Mouse (Mus musculus): ENCODE results near the gene Ppm1l. TPM values are rescaled to one million over a fixed set of nuclear protein-coding genes. Genes with fewer than 3 reads are reported as not detected.
"Not testable (repeated sequence)": the region's sequence is repeated elsewhere in the genome, so short reads cannot be mapped to it uniquely, and the experiment has no call there.

The Ppm1l gene
- polyA plus RNA-seq, 1 experiment from 2014 or later: 4.8 TPM

DNA sequence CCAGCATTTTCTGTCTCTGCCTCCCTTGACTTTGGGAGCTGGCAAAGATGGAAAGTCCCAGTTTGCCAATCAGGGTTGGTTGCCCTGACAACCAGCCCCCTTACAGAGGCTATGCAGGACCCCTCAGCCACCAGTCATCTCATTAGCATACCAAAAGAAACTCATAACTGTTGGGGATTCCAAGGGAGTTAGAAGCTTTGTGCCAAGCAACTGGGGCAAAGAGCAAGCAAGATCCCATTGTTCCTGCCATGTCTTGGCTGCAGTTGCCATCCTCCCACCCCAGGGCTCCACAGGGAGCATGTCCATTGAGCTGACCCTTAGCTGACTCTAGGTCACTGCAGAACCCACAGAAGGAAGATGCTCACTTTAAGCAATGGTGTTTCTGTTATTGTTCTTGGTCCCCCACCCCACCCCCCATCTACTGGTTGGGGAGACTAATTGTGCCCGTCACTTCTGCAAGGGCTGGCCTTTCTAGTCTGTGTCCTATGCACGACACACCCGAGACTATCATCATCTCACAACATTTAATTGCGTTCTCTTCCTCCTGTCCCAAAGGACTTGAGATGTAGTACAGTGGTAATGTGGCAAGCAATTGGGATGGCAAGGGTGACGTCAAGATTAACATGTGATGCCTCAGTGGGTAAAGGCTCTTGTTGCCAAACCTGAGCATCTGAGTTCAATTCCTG, 89.7 kb downstream of the Ppm1l start:
- no peaks in the 10 kb centered on the region for H3K9me3 ChIP-seq (replicated peaks)
- H3K4me2 ChIP-seq: no peak overlapping the region
- H3K4me1 ChIP-seq (replicated peaks): no peaks in the 10 kb centered on the region
- H3K36me3 ChIP-seq (replicated peaks): no peaks in the 10 kb centered on the region
- no peaks in the 10 kb centered on the region for H3K27me3 ChIP-seq
- H3K27ac ChIP-seq (replicated peaks): no peak overlapping the region
- ATAC-seq (ENCODE audit: insufficient read depth): no peak
- H3K4me3 ChIP-seq (replicated peaks): no peak overlapping the region
- no peak overlapping the region for H3K9ac ChIP-seq
- 77% methylated on average over 5 of the region's 5 CpGs for WGBS (ENCODE audit: insufficient replicate concordance)

DNA sequence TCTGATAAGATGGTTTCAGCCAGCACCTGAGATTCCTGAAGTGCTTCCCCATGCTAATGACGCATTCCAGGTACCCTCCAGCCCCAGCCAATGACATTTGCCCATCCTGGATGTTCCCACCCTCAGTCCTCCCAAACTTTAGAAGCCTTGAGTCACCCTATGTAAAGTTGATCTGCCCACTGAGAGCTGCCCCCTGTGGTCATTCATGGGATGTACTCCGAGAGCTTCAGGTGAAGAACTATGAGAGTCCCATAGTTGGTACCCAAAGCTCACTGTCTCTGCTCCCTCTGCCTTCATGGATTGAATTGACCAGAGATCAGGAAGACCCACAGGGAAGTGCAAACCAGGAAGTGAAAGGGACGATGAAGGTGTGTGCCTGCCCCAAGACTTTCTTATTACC, 91.4 kb downstream of the Ppm1l start:
- 65% methylated on average over 3 of the region's 3 CpGs for WGBS (ENCODE audit: insufficient replicate concordance)
- Histone ChIP-seq H3K9ac (no peak overlapping the region), H3K4me2 (no peak overlapping the region), H3K4me3 (replicated peaks) (no peak overlapping the region), H3K36me3 (replicated peaks) (no peaks in the 10 kb centered on the region), H3K4me1 (replicated peaks) (no peaks in the 10 kb centered on the region), H3K9me3 (replicated peaks) (no peaks in the 10 kb centered on the region), H3K27me3 (no peaks in the 10 kb centered on the region), H3K27ac (replicated peaks) (no peak overlapping the region)
- no peak for ATAC-seq (ENCODE audit: insufficient read depth)

DNA sequence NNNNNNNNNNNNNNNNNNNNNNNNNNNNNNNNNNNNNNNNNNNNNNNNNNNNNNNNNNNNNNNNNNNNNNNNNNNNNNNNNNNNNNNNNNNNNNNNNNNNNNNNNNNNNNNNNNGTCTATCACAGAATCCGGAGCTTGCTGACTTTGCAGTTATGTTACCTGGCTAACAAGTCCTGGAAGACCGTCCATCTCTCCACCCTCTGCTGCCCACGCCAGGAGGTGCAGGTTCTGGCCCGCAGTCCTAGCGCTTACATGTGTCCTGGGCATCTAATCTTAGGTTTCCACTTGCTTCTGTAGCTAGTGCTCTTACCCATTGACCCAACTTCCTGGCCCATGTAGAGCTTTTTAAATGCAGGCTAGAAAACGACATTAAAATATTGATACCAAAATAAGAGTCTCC, 99.5 kb downstream of the Ppm1l start:
- no peak overlapping the region for H3K9ac ChIP-seq
- H3K4me1 ChIP-seq (replicated peaks): no peaks in the 10 kb centered on the region
- ATAC-seq (ENCODE audit: insufficient read depth): no peak
- H3K27me3 ChIP-seq: no peaks in the 10 kb centered on the region
- H3K27ac ChIP-seq (replicated peaks): no peak overlapping the region
- WGBS (ENCODE audit: insufficient replicate concordance): 69% methylated on average over 6 of the region's 6 CpGs
- no peaks in the 10 kb centered on the region for H3K36me3 ChIP-seq (replicated peaks)
- no peak overlapping the region for H3K4me2 ChIP-seq
- H3K9me3 ChIP-seq (replicated peaks): no peaks in the 10 kb centered on the region
- no peak overlapping the region for H3K4me3 ChIP-seq (replicated peaks)

DNA sequence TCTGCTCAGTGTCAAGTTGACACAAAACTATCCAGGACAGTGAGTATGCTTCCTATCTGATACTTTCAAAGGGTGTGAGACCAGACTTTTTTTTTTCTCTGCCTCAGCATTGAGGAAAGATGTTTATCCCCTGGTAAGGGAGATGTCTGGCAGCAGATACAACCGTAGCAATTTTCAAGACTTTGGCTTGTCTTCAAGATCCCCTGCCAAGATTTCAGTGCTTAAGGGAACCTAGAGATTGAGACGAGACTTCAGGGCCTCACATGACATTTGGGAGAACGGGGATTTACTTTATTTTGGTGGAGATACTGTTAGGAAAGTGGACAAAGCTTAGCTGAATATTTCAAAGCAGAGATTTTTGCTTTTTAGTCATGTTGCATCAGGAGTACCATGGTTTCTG, 106.1 kb downstream of the Ppm1l start:
- H3K36me3 ChIP-seq (replicated peaks): no peaks in the 10 kb centered on the region
- no peak for ATAC-seq (ENCODE audit: insufficient read depth)
- no peak overlapping the region for H3K4me2 ChIP-seq
- no peak overlapping the region for H3K9ac ChIP-seq
- no peaks in the 10 kb centered on the region for H3K27me3 ChIP-seq
- H3K4me1 ChIP-seq (replicated peaks): no peaks in the 10 kb centered on the region
- no peak overlapping the region for H3K27ac ChIP-seq (replicated peaks)
- H3K9me3 ChIP-seq (replicated peaks): no peaks in the 10 kb centered on the region
- no peak overlapping the region for H3K4me3 ChIP-seq (replicated peaks)
- 64% methylated on average over 3 of the region's 3 CpGs for WGBS (ENCODE audit: insufficient replicate concordance)

DNA sequence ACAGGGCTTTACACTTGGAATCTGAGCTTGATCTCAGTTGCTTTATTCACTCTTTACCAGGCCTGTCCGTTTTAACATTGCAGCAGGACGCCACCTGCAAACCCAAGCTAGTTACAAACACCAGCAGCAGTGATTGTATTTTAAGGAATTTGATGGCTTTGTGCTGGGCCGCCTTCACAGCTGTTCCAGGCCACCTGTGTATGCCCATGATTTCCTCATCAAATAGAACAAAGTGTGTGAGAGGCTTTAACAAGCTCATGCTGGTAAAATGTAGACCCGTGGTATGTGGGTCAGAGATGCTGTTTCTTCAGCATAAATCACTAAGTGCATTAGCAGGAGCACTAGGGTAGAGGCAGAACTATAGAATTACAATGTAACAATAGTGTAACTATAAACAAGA, 106.7 kb downstream of the Ppm1l start:
- Histone ChIP-seq H3K27ac (replicated peaks) (no peak overlapping the region), H3K4me1 (replicated peaks) (no peaks in the 10 kb centered on the region), H3K27me3 (no peaks in the 10 kb centered on the region), H3K36me3 (replicated peaks) (no peaks in the 10 kb centered on the region), H3K4me3 (replicated peaks) (no peak overlapping the region), H3K4me2 (no peak overlapping the region), H3K9me3 (replicated peaks) (no peaks in the 10 kb centered on the region), H3K9ac (no peak overlapping the region)
- ATAC-seq (ENCODE audit: insufficient read depth): no peak
- WGBS (ENCODE audit: insufficient replicate concordance): 66% methylated on average over 4 of the region's 4 CpGs

DNA sequence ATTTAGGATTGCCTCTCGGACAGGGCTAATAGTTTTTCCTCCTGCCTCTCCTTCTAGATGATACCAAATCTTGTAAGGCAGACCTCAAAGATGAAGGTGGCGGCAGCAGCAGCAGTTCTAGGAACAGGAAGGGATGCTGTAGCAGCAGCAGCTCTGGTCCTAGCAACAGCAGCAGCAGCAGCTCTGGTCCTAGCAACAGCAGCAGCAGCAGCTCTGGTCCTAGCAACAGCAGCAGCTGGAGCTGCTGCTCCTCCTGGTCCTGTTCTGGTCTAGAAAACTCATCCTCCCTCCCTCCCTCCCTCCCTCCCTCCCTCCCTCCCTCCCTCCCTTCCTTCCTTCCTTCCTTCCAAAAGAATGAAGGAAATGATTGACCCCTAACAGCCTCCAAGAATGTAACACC, 108.1 kb downstream of the Ppm1l start:
- WGBS (ENCODE audit: insufficient replicate concordance): 70% methylated on average over 2 of the region's 2 CpGs
- not testable (repeated sequence) for ATAC-seq (ENCODE audit: insufficient read depth); H3K27me3 ChIP-seq; H3K9ac ChIP-seq; H3K4me3 ChIP-seq (replicated peaks); H3K27ac ChIP-seq (replicated peaks); H3K36me3 ChIP-seq (replicated peaks); H3K9me3 ChIP-seq (replicated peaks); H3K4me2 ChIP-seq
- peaks cover 11% of the 10 kb centered on the region for H3K4me1 ChIP-seq (replicated peaks)

DNA sequence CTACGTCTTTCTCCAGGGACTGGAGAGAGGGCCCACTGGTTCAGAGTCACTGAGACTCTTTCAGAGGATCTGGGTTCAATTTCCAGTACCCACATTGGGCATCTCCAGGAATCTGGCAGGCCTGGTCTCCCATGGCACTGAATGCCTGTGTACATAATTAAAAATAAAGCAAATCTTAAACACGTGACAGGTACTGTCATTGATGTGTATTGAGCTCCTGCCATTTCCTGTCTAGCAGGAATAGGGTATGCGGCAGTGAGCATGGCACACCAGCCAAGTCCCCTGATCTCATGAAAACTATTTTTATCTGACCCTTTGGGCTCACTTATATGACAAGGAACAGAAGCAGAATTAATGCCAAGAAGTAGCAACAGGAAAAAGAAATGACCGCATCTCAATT, 110.6 kb downstream of the Ppm1l start:
- no peak overlapping the region for H3K4me3 ChIP-seq (replicated peaks)
- no peaks in the 10 kb centered on the region for H3K9me3 ChIP-seq (replicated peaks)
- H3K9ac ChIP-seq: no peak overlapping the region
- ATAC-seq (ENCODE audit: insufficient read depth): no peak
- H3K4me2 ChIP-seq: no peak overlapping the region
- no peaks in the 10 kb centered on the region for H3K36me3 ChIP-seq (replicated peaks)
- no peak overlapping the region for H3K27ac ChIP-seq (replicated peaks)
- WGBS (ENCODE audit: insufficient replicate concordance): 77% methylated on average over 4 of the region's 4 CpGs
- H3K27me3 ChIP-seq: no peaks in the 10 kb centered on the region
- H3K4me1 ChIP-seq (replicated peaks): peaks cover 11% of the 10 kb centered on the region

DNA sequence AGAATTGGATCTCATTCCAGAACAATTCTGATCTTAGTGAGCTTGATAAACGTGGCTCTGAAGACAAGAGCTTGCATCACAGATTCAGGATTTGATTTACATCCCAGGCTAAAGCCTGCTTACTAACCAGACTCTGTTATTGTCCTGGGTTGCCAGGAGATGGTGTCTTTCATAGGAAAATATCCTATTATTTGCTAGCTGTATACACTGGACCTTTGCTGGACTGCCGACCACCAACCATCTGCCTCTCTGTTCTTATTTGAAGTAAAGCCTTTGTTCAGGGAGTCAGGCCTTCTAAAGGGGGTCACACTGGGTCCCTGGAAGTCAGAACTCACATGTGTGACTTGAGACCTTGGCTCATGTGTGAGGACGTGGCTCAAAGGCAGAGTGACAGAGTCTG, 111.6 kb downstream of the Ppm1l start:
- no peak overlapping the region for H3K27ac ChIP-seq (replicated peaks)
- no peaks in the 10 kb centered on the region for H3K36me3 ChIP-seq (replicated peaks)
- ATAC-seq (ENCODE audit: insufficient read depth): no peak
- peaks cover 11% of the 10 kb centered on the region for H3K4me1 ChIP-seq (replicated peaks)
- H3K9me3 ChIP-seq (replicated peaks): no peaks in the 10 kb centered on the region
- no peak overlapping the region for H3K4me2 ChIP-seq
- no peak overlapping the region for H3K4me3 ChIP-seq (replicated peaks)
- WGBS (ENCODE audit: insufficient replicate concordance): 66% methylated on average over 3 of the region's 3 CpGs
- H3K27me3 ChIP-seq: no peaks in the 10 kb centered on the region
- H3K9ac ChIP-seq: no peak overlapping the region

DNA sequence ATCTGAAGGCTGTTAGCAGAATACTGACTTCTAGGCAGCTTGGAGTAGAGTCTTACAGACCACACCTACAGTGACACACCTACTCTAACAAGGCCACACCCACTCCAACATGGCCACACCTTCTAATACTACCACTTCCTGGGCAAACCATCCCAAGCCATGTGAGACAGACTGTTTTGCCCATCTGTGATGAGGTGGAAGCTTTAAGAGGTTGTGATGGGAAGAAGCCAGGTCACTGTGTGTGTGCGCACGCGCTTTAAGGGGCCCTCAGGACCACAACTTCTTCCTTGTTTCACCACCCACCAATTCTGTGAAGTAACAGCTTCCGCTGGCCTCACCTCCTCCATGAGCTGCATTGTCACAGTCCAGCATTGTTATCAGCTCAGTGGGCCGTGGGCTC, 112.7 kb downstream of the Ppm1l start:
- H3K4me2 ChIP-seq: no peak overlapping the region
- peak; percentile 73 for ATAC-seq (ENCODE audit: insufficient read depth)
- no peaks in the 10 kb centered on the region for H3K27me3 ChIP-seq
- peaks cover 11% of the 10 kb centered on the region for H3K4me1 ChIP-seq (replicated peaks)
- no peak overlapping the region for H3K27ac ChIP-seq (replicated peaks)
- no peak overlapping the region for H3K9ac ChIP-seq
- H3K4me3 ChIP-seq (replicated peaks): no peak overlapping the region
- 74% methylated on average over 5 of the region's 5 CpGs for WGBS (ENCODE audit: insufficient replicate concordance)
- no peaks in the 10 kb centered on the region for H3K36me3 ChIP-seq (replicated peaks)
- no peaks in the 10 kb centered on the region for H3K9me3 ChIP-seq (replicated peaks)

DNA sequence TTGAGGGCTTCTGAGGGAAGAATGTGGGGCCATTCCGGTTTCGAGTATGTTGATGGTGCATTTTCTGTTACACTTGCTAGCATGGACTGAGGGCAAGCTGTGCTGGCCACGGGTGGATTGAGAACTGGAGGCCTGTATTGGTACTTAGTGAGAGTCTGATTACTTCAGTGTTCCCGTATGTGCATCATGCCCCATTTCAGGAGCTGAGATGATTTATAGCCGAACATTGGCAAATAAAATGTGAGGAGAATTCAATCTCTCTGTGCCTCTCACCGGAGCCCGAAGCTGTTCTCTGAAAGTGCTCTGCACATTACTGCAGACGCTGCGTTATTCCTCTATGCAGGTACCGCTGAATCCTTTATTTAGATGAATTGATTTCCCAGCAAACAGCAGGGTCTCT, 116.9 kb downstream of the Ppm1l start:
- no peak for ATAC-seq (ENCODE audit: insufficient read depth)
- 81% methylated on average over 10 of the region's 10 CpGs for WGBS (ENCODE audit: insufficient replicate concordance)
- no peaks in the 10 kb centered on the region for H3K27me3 ChIP-seq

DNA sequence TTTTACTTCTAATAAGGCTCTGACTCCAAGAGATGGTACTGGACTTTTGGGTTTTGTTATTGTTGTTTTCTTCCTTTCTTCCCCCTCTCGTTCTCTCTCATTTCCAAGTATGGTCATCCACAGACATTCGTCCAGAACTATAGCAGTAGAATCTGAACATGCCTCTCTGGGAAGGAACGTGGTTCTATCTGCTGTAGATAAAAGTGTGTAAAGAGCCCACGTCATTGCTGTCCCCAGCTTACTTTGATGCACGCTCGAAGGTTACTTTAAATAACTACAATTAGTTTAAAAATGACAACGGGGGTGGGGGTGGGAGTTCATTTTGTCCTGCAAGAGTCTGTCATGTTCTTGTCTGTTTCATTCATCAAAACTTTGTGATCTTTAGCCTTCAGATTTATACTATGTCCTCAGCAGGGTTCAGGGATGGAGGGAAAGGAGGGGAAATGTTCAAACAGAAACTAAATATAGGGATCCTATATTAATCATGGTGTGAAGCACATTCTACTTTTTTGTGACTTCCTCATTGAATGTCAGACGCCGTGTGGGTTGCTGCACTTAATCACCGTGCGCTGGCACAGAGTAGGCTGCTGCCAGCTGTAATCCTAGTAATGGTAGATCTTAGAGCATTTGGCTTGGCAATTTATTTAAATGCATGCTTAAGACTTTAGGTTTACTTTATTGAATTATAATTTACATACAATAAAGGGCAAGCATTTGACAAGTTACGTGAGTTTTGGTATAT, 122.3 kb downstream of the Ppm1l start:
- ATAC-seq (ENCODE audit: insufficient read depth): no peak
- Histone ChIP-seq H3K4me3 (replicated peaks) (no peak overlapping the region), H3K4me2 (no peak overlapping the region), H3K36me3 (replicated peaks) (no peaks in the 10 kb centered on the region), H3K9me3 (replicated peaks) (no peaks in the 10 kb centered on the region), H3K27me3 (no peaks in the 10 kb centered on the region), H3K27ac (replicated peaks) (no peak overlapping the region), H3K4me1 (replicated peaks) (no peaks in the 10 kb centered on the region), H3K9ac (no peak overlapping the region)
- 49% methylated on average over 12 of the region's 12 CpGs for WGBS (ENCODE audit: insufficient replicate concordance)

More for the DNA sequence above, 116.9 kb downstream of the Ppm1l start:
- Histone ChIP-seq H3K36me3 (replicated peaks) (no peaks in the 10 kb centered on the region), H3K4me3 (replicated peaks) (no peak overlapping the region), H3K9ac (no peak overlapping the region), H3K27ac (replicated peaks) (no peak overlapping the region), H3K4me2 (no peak overlapping the region), H3K9me3 (replicated peaks) (no peaks in the 10 kb centered on the region), H3K4me1 (replicated peaks) (peaks cover 11% of the 10 kb centered on the region)

DNA sequence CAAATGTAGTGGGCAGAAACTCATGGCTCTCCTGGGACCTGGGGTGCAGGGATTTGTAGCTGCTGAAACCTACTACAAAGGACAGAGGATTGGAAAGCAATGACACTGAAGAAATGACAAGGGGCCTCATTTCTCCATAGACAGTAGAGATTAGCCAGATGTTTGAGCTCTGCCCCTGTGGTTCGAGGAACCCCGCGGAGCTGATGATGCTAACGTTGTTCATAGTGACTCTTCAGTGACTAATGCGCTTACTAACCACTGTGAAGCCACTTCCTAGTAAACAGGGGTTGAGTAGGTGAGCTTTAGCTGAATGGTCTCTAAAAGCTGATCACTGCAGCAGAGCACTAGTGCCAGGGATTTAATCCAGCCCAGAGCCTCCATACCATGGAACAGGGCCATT, 124.1 kb downstream of the Ppm1l start:
- Histone ChIP-seq H3K9me3 (replicated peaks) (no peaks in the 10 kb centered on the region), H3K9ac (no peak overlapping the region), H3K36me3 (replicated peaks) (no peaks in the 10 kb centered on the region), H3K4me2 (no peak overlapping the region), H3K4me3 (replicated peaks) (no peak overlapping the region), H3K27ac (replicated peaks) (no peak overlapping the region), H3K4me1 (replicated peaks) (no peaks in the 10 kb centered on the region), H3K27me3 (no peaks in the 10 kb centered on the region)
- WGBS (ENCODE audit: insufficient replicate concordance): 54% methylated on average over 5 of the region's 5 CpGs
- no peak for ATAC-seq (ENCODE audit: insufficient read depth)

All from liver, embryonic 15.5 days (tissue).